Mouse (Mus musculus) adipocyte (in vitro differentiated cells): Measurements from ENCODE around the gene Acsl5.

Source experiments
- DNase-seq: peaks from one replicate; pipeline ENCODE4 v3.0.0-alpha.2; 2016; ENCODE audit warnings: low spot score

Acsl5 gene

GRCm38 (mm10) chr19:55239766-55240426, 11.8 kb upstream of the Acsl5 start:
- DNase-seq: no peak

GRCm38 (mm10) chr19:55241186-55241645, 10.5 kb upstream of the Acsl5 start, which contains the start of gene Gucy2g:
Gucy2g (minus strand) TSS chr19:55241236.
- no peak for DNase-seq

DNA sequence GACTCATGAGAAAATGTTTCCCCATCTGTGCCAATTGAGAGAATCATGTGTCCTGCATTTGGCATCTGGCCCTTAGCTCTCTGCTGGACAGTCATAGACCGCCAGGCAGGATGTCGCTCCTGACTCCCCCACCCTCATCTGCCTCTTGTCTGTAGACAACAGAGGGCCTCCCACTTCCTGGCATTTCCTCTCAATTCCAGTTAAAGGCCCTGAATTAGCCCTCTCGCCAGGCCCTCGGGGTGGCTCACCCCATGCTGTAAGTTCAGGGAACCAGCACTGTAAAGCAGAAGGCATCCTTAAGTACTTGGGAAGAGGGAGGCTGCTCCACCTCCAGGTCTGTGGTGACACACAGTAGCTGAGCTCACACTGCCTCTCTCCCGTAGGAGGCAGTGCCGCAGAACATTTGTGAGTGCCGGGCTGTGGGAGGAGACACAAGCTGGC, 6.9 kb upstream of the Acsl5 start:
- DNase-seq: peak; percentile 89

GRCm38 (mm10) chr19:55247563-55247962, 4.2 kb upstream of the Acsl5 start:
- no peak for DNase-seq

DNA sequence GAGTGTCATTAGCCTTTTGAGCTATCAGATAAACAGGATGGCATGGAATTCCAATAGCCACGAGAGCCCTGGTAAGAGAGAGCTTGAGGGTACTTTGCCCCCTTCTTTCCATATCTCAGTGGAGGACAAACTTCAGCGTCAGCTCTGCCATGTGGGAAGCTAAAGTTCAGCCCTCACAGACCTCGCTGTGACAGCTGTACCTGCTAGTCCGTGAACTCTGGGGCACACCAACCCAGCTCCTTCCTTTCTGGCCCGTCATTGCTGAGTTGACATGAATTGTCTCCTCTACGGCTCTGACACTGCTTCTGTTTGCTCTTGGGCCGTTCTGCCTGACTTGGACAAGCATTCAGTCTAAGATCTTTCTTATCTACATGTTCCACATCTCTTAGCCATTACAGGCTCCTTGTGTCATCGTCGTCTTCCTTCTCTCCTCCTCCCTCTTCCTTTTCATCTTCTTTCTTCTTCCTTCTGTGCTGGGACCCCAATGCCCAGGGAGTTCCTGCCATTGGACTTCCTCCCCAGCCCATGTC, 3.7 kb upstream of the Acsl5 start:
- DNase-seq: no peak

DNA sequence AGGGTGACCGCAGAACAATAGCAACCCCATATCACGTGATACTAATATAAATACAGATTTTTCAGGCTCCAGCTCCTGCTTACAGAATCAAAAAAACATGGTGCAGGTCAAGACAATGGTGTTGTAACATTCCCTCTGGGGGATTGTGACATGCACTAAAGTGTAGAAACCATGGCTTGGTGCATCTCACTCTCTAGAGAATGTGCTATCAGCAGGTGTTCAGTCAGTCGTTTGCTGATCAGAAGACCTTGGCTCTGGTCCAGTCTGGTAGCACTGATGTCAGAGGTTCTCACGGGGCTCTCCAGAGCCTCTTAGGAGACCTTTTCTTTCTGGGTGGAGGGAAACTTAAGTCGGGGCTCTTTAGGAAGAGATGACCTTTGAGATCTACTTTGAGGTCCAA, 1.3 kb upstream of the Acsl5 start:
- peak; percentile 37 for DNase-seq

DNA sequence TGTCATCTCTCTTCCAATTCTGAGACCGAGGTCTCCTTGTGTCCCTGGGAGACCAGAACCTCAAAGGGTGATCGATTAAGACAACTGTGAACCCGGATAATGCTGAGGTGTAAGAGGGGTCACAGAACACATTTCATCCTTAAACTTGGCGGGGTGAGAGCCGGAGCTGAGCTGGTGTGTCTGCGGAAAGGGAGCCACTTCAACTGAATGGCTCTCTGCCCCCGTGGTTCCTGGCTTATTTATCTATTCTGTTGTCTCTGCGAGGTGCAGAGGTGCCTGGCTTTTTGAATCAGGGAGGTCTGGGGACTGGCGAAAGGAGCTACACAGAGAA, 1.5 kb downstream of the Acsl5 start:
- DNase-seq: no peak

- DNase-seq: peak; percentile 82
These were observed 2.1 kb downstream of the Acsl5 start for GRCm38 (mm10) chr19:55253570-55254441.

- peak; percentile 45 for DNase-seq
These were observed 2.8 kb downstream of the Acsl5 start for GRCm38 (mm10) chr19:55254513-55255016.

DNA sequence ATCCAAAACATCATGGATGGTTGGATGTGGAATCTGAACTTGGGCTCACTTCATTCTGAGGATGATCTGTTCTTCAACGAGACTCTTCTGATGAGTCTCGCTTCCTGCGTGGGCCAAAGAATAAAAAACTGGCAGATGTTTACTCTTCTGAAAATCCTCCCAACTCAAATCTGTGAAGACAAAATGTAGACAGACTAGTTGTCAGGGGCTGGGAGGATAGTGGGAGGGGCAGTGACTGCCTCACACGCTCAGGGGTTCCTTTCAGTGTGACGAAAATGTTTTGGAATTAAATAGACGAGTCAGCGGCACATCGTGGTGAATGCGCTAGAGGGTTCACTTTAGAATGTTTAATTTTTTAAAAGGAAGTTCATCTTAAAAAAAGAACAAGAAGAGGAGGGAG, 4.4 kb downstream of the Acsl5 start:
- DNase-seq: no peak

GRCm38 (mm10) chr19:55257656-55258375, 6.1 kb downstream of the Acsl5 start:
- DNase-seq: peak; percentile 27

DNA sequence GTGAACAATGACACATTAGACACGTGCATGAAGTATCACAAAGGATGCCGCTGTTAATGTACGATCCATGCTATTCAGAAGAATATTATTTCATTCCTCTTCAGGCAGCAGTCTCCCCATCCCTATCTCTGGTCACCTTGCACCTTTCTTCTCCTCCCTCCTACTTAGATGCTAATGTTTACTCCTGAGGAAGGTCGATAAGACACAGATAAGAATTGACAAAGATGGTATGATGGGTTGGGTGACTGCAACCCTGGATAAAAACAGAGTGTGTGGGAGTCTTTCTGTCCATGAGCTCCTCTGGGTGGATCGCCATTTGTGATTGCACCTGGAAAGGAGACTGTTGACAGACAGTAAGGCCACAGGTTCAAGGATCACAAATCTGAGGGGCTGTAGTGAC, 6.8 kb downstream of the Acsl5 start:
- no peak for DNase-seq

- no peak for DNase-seq
These were observed 8.8 kb downstream of the Acsl5 start for GRCm38 (mm10) chr19:55260389-55261184.

- no peak for DNase-seq
These were observed 13.5 kb downstream of the Acsl5 start for GRCm38 (mm10) chr19:55265269-55265668.

GRCm38 (mm10) chr19:55266786-55267185, 15.0 kb downstream of the Acsl5 start:
- no peak for DNase-seq

- DNase-seq: peak; percentile 42
These were observed 16.4 kb downstream of the Acsl5 start for GRCm38 (mm10) chr19:55268150-55268549.

- DNase-seq: no peak
These were observed 17.3 kb downstream of the Acsl5 start for GRCm38 (mm10) chr19:55269051-55269450.

- DNase-seq: no peak
These were observed 19.7 kb downstream of the Acsl5 start for GRCm38 (mm10) chr19:55271448-55271847.

- no peak for DNase-seq
These were observed 21.6 kb downstream of the Acsl5 start for GRCm38 (mm10) chr19:55273340-55273739.

GRCm38 (mm10) chr19:55276100-55276499, 24.4 kb downstream of the Acsl5 start:
- no peak for DNase-seq

DNA sequence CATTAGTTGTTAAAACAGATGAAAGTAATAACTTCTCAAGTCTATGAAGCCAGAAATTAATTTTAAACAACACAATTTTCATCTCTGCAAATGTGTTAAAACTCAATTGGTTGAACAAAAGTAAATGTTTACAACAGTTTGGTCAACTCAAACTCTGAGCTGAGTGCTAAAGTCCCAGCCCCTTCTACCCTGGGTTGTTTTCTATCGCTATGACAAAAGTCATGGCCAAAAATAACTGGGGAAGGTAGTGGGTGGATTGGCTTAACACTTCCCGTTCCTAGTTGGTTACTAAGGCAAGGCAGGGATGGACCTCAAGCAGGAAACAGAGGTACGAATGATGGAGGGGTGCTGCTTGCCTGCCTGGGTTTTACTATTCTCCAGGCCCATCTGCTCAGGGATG, 25.0 kb downstream of the Acsl5 start:
- DNase-seq: no peak
